ENCODE assay signal across 22 mouse cellular contexts in genomic region chr5:50042274-50042943, GRCm38 (mm10). TPM values are rescaled to one million over a fixed set of nuclear protein-coding genes. Genes with fewer than 3 reads are reported as not detected.
DNase-seq lines count a peak whose midpoint lies in the region; ATAC-seq and TF ChIP-seq lines count a peak whose summit lies in the region.
"Had no signal": no experiment of that assay in that cellular context is flagged by ENCODE, and none has a peak within 500 bp of the region (broad histone marks: within the 10 kb centered on the region; RNA-seq: fewer than 3 reads in every experiment).

No protein-coding gene starts in this region.

- no peak for TF ChIP-seq CTCF in thymus, adult 2 months (IDR thresholded peaks at IDR 0.05; ENCODE audit: borderline replicate concordance, control insufficient read depth, extremely low read depth, insufficient read depth, low read length, poor library complexity)

- no peak overlapping the region for H3K4me3 ChIP-seq in midbrain, embryonic 11.5 days (ENCODE audit: low read depth, low read length)
- H3K4me3 ChIP-seq in midbrain, embryonic 10.5 days, result no peak overlapping the region
- H3K4me3 ChIP-seq in forebrain, embryonic 15.5 days, result no peak overlapping the region
- H3K4me3 ChIP-seq in limb, embryonic 14.5 days (replicated peaks; ENCODE audit: low read length), result no peak overlapping the region
- H3K4me3 ChIP-seq in neural tube, embryonic 14.5 days (ENCODE audit: low read depth, low read length), result no peak overlapping the region
- H3K4me3 ChIP-seq in thymus, adult 2 months (ENCODE audit: control insufficient read depth, insufficient read depth, low read length), result no peak overlapping the region
- H3K4me3 ChIP-seq: heart, embryonic 13.5 days had no signal

- H3K9ac ChIP-seq in midbrain, embryonic 11.5 days (ENCODE audit: low read length), result no peak overlapping the region
- no peak overlapping the region for H3K9ac ChIP-seq in forebrain, embryonic 15.5 days (replicated peaks)
- H3K9ac ChIP-seq in limb, embryonic 14.5 days (ENCODE audit: low read depth, low read length, severe bottlenecking), result no peak overlapping the region
- H3K9ac ChIP-seq in neural tube, embryonic 14.5 days (replicated peaks; ENCODE audit: low read depth, low read length), result no peak overlapping the region
- H3K9ac ChIP-seq: heart, embryonic 13.5 days; liver, postnatal 0 days had no signal

- H3K36me3 ChIP-seq in midbrain, embryonic 11.5 days (ENCODE audit: control insufficient read depth, insufficient read depth, low read length), result no peaks in the 10 kb centered on the region
- H3K36me3 ChIP-seq in midbrain, embryonic 10.5 days, result 0 out of 2 replicates have a peak, but pooled peaks cover 2% of the 10 kb centered on the region
- no peaks in the 10 kb centered on the region for H3K36me3 ChIP-seq in forebrain, embryonic 15.5 days
- no peaks in the 10 kb centered on the region for H3K36me3 ChIP-seq in limb, embryonic 14.5 days (ENCODE audit: control insufficient read depth, insufficient read depth, low read length)
- H3K36me3 ChIP-seq in neural tube, embryonic 14.5 days (ENCODE audit: control insufficient read depth, insufficient read depth, low read length), result no peaks in the 10 kb centered on the region
- no peaks in the 10 kb centered on the region for H3K36me3 ChIP-seq in thymus, adult 2 months (ENCODE audit: control insufficient read depth, insufficient read depth, low read length)
- H3K36me3 ChIP-seq: heart, embryonic 13.5 days had no signal

- H3K4me2 ChIP-seq in midbrain, embryonic 11.5 days, result no peak overlapping the region
- H3K4me2 ChIP-seq in forebrain, embryonic 15.5 days (replicated peaks), result no peak overlapping the region
- H3K4me2 ChIP-seq in limb, embryonic 14.5 days (replicated peaks; ENCODE audit: low read depth, low read length, severe bottlenecking), result no peak overlapping the region
- no peak overlapping the region for H3K4me2 ChIP-seq in neural tube, embryonic 14.5 days (ENCODE audit: low read depth, low read length)
- H3K4me2 ChIP-seq: heart, embryonic 13.5 days had no signal

- H3K27ac ChIP-seq in midbrain, embryonic 11.5 days (ENCODE audit: low read depth, low read length), result no peak overlapping the region
- no peak overlapping the region for H3K27ac ChIP-seq in midbrain, embryonic 10.5 days (replicated peaks)
- H3K27ac ChIP-seq in forebrain, embryonic 15.5 days (replicated peaks), result no peak overlapping the region
- no peak overlapping the region for H3K27ac ChIP-seq in limb, embryonic 14.5 days (replicated peaks; ENCODE audit: low read depth, low read length)
- H3K27ac ChIP-seq in neural tube, embryonic 14.5 days (ENCODE audit: low read depth, low read length), result no peak overlapping the region
- H3K27ac ChIP-seq in thymus, adult 2 months (ENCODE audit: control insufficient read depth, insufficient read depth, low read length), result no peak overlapping the region
- H3K27ac ChIP-seq: macrophage; stomach, postnatal 0 days had no signal

- WGBS in midbrain, embryonic 11.5 days, result 64% methylated on average over 7 of the region's 7 CpGs
- WGBS in midbrain, embryonic 10.5 days, result 70% methylated on average over 7 of the region's 7 CpGs
- WGBS in forebrain, embryonic 15.5 days, result 33% methylated on average over 7 of the region's 7 CpGs
- WGBS in limb, embryonic 14.5 days, result 27% methylated on average over 7 of the region's 7 CpGs
- 37% methylated on average over 7 of the region's 7 CpGs for WGBS in neural tube, embryonic 14.5 days
- 70% methylated on average over 7 of the region's 7 CpGs for WGBS in thymus, adult 2 months

- H3K9me3 ChIP-seq in midbrain, embryonic 11.5 days (ENCODE audit: control insufficient read depth, low read length), result no peaks in the 10 kb centered on the region
- H3K9me3 ChIP-seq in midbrain, embryonic 10.5 days (replicated peaks), result no peaks in the 10 kb centered on the region
- H3K9me3 ChIP-seq in forebrain, embryonic 15.5 days, result no peaks in the 10 kb centered on the region
- H3K9me3 ChIP-seq in limb, embryonic 14.5 days (ENCODE audit: control insufficient read depth, low read length), result no peaks in the 10 kb centered on the region
- no peaks in the 10 kb centered on the region for H3K9me3 ChIP-seq in neural tube, embryonic 14.5 days (ENCODE audit: control insufficient read depth, low read length)
- H3K9me3 ChIP-seq: heart, embryonic 13.5 days had no signal

- no peaks in the 10 kb centered on the region for H3K27me3 ChIP-seq in midbrain, embryonic 11.5 days (ENCODE audit: control insufficient read depth, insufficient read depth, low read length)
- no peaks in the 10 kb centered on the region for H3K27me3 ChIP-seq in midbrain, embryonic 10.5 days (ENCODE audit: low read depth, poor library complexity, severe bottlenecking)
- H3K27me3 ChIP-seq in forebrain, embryonic 15.5 days, result no peaks in the 10 kb centered on the region
- H3K27me3 ChIP-seq in limb, embryonic 14.5 days (ENCODE audit: control insufficient read depth, insufficient read depth, low read length), result no peaks in the 10 kb centered on the region
- no peaks in the 10 kb centered on the region for H3K27me3 ChIP-seq in neural tube, embryonic 14.5 days (ENCODE audit: control insufficient read depth, insufficient read depth, low read length)
- no peaks in the 10 kb centered on the region for H3K27me3 ChIP-seq in thymus, adult 2 months (ENCODE audit: control insufficient read depth, insufficient read depth, low read length)
- H3K27me3 ChIP-seq: heart, embryonic 13.5 days had no signal

- DNase-seq in midbrain, embryonic 11.5 days (ENCODE audit: low spot score, missing footprints), result peak; percentile 80
- DNase-seq in midbrain, embryonic 10.5 days (ENCODE audit: low spot score), result no peak
- DNase-seq in limb, embryonic 14.5 days (ENCODE audit: low spot score), result peak; percentile 15
- DNase-seq in lung, postnatal 4 days, result no peak
- DNase-seq in layer of hippocampus, postnatal 36 days, result no peak
- no peak for DNase-seq in thymus, adult 2 months
- DNase-seq: adrenal gland, postnatal 14 days; cerebellum, adult 9-10 months; gastrocnemius, postnatal 10 days; heart, postnatal 4 days; kidney, adult 8-10 months; kidney, postnatal 4 days; liver, postnatal 0 days; right cerebral cortex, postnatal 14 days; thymus, postnatal 25 days had no signal

- TF ChIP-seq POLR2A in limb, embryonic 14.5 days (IDR thresholded peaks at IDR 0.05; ENCODE audit: borderline replicate concordance, extremely low read depth, insufficient read depth, insufficient read length), result no peak
- no peak for TF ChIP-seq POLR2A in thymus, adult 2 months (IDR thresholded peaks at IDR 0.05; ENCODE audit: control insufficient read depth, extremely low read depth, insufficient read depth, low read length, poor library complexity)

- ATAC-seq in midbrain, embryonic 11.5 days (ENCODE audit: low FRiP score), result no peak
- ATAC-seq in forebrain, embryonic 15.5 days (replicated peaks), result peak; percentile 85
- ATAC-seq in limb, embryonic 14.5 days (ENCODE audit: low FRiP score, low read depth), result no peak
- ATAC-seq in neural tube, embryonic 14.5 days (ENCODE audit: low read depth), result peak; percentile 80; the same call in 1 of the 2 replicates
- ATAC-seq: CD4-positive, CD25-positive, alpha-beta regulatory T cell, adult 4 months; liver, postnatal 0 days had no signal

- H3K4me1 ChIP-seq in midbrain, embryonic 11.5 days (ENCODE audit: control insufficient read depth, insufficient read depth, low read length), result no peaks in the 10 kb centered on the region; the same call in 1 of the 2 replicates
- peaks cover 19% of the 10 kb centered on the region for H3K4me1 ChIP-seq in midbrain, embryonic 10.5 days
- peaks cover 20% of the 10 kb centered on the region for H3K4me1 ChIP-seq in forebrain, embryonic 15.5 days
- H3K4me1 ChIP-seq in limb, embryonic 14.5 days (ENCODE audit: control insufficient read depth, insufficient read depth, low read length), result peaks cover 31% of the 10 kb centered on the region
- 0 out of 2 replicates have a peak, but pooled peaks cover 3% of the 10 kb centered on the region for H3K4me1 ChIP-seq in neural tube, embryonic 14.5 days (ENCODE audit: control insufficient read depth, insufficient read depth, low read length)
- no peaks in the 10 kb centered on the region for H3K4me1 ChIP-seq in thymus, adult 2 months (replicated peaks; ENCODE audit: control insufficient read depth, insufficient read depth, low read length)

RNA-seq across cellular contexts. Expression of gene Adgra3, which starts 16.4 kb away (rescaled TPM):
- 37.3 and 41.2 TPM in 2 replicates for polyA plus RNA-seq in midbrain, embryonic 11.5 days (2014; fragmentation: Nextera tagmentation; extraction: Ambion mirVana)
- 37.1 and 38.6 TPM in 2 replicates for polyA plus RNA-seq in midbrain, embryonic 10.5 days (2016; fragmentation: Nextera tagmentation; extraction: Ambion mirVana)
- 20.5 and 22.3 TPM in 2 replicates for polyA plus RNA-seq in forebrain, embryonic 15.5 days (2015; fragmentation: Nextera tagmentation; extraction: Ambion mirVana)
- polyA plus RNA-seq in limb, embryonic 14.5 days (2012; rRNA removed), result 90.8 and 103 TPM in 2 replicates
- polyA plus RNA-seq in limb, embryonic 14.5 days (2014; fragmentation: Nextera tagmentation; extraction: Ambion mirVana), result 55.4 and 59.7 TPM in 2 replicates
- 18.0 and 22.7 TPM in 2 replicates for polyA plus RNA-seq in neural tube, embryonic 14.5 days (2014; fragmentation: Nextera tagmentation; extraction: Ambion mirVana)
- total RNA-seq in layer of hippocampus, postnatal 36 days (2021), result 10 to 100 TPM; 24.4 to 29.4 TPM
- polyA plus RNA-seq in thymus, adult 2 months (2012; rRNA removed), result 5.1 and 6.2 TPM in 2 replicates
- total RNA-seq: MEL had no signal
- polyA plus RNA-seq: CD4-positive, CD25-positive, alpha-beta regulatory T cell, adult 4 months had no signal

Comparison
In these comparisons a context has a peak if more than half of its experiments do, and no peak if none do; other contexts are left out.
1. DNase-seq: peak in midbrain, embryonic 11.5 days (single experiment) and limb, embryonic 14.5 days (single experiment); none in midbrain, embryonic 10.5 days (single experiment), lung, postnatal 4 days (0 of 2), layer of hippocampus, postnatal 36 days (0 of 2) and thymus, adult 2 months (single experiment).
2. ATAC-seq: peak in forebrain, embryonic 15.5 days (single experiment) and neural tube, embryonic 14.5 days (single experiment); none in midbrain, embryonic 11.5 days (single experiment) and limb, embryonic 14.5 days (single experiment).